Mouse (Mus musculus) stomach, postnatal 0 days (tissue): Measurements from ENCODE around the gene Ms4a6b.
"Not testable (repeated sequence)": the region's sequence is repeated elsewhere in the genome, so short reads cannot be mapped to it uniquely, and the experiment has no call there.

ENCODE experiments used
- CTCF ChIP-seq: IDR thresholded peaks from 2 replicates; pipeline ENCODE4 v1.5.1; 2016; ENCODE audit warnings: antibody characterized with exemption, low read depth, mild to moderate bottlenecking, moderate library complexity
- EP300 ChIP-seq: optimal IDR thresholded peaks from 2 replicates; pipeline ENCODE3; 2016; ENCODE audit warnings: antibody characterized with exemption

- not testable (repeated sequence) for TF ChIP-seq CTCF, EP300
Measured at GRCm38 (mm10) chr19:11468361-11468760, 48.0 kb upstream of the Ms4a6b start.
